Mouse (Mus musculus): ENCODE results near the gene AL732309.1. TPM values are rescaled to one million over a fixed set of nuclear protein-coding genes. Genes with fewer than 3 reads are reported as not detected.
"Not testable (repeated sequence)": the region's sequence is repeated elsewhere in the genome, so short reads cannot be mapped to it uniquely, and the experiment has no call there.

AL732309.1 gene
- total RNA-seq, 2 experiments from 2014 or later = 4.7 TPM; not detected in 1

GRCm38 (mm10) chr2:25267746-25268309, 21.2 kb upstream of the AL732309.1 start:
- ATAC-seq (ENCODE audit: poor library complexity, severe bottlenecking) = no peak

- no peak for ATAC-seq (ENCODE audit: poor library complexity, severe bottlenecking)
These were observed 20.6 kb upstream of the AL732309.1 start for GRCm38 (mm10) chr2:25267241-25267640.

- no peak for ATAC-seq (ENCODE audit: poor library complexity, severe bottlenecking)
These were observed 20.1 kb upstream of the AL732309.1 start for GRCm38 (mm10) chr2:25266720-25267119.

DNA sequence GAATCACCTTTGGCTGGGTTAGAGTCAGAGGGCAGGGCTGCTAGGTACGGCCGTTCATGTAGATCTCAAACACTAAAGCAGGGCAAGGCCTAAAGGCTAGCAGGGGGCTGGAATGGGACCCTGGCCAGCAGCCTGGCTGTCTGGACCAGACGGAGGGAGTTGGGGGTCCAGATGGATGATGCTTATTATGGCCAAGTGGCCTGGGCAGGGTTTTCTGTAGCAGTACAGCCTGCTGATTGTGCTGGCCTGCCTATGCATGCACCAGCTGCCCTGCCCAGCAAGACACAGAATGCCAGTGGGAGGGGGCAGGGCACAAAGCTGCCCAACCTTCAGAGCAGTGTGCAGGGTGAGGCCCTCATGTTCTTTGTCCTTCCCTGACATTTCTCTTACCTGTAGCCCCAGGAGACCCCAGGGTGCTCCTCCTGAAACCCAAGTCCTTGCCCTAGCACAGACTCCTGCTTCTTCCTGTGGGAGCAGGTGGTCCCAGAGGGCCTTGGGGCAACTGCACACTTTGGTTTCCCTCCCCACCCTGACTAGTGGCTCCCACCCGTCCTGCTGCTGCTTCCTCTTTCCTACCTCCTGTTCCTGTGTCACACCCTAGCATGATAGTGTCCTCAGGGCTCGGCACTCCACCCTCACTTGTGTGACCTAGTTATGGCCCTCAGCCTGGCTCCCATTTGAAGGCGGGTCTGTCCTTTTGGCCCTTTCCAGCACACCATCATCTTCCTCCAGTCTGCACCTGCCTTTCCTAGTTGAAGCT, 19.4 kb upstream of the AL732309.1 start:
- peak; percentile 52 for ATAC-seq (ENCODE audit: poor library complexity, severe bottlenecking)

GRCm38 (mm10) chr2:25264851-25265250, 18.2 kb upstream of the AL732309.1 start:
- no peak for ATAC-seq (ENCODE audit: poor library complexity, severe bottlenecking)

DNA sequence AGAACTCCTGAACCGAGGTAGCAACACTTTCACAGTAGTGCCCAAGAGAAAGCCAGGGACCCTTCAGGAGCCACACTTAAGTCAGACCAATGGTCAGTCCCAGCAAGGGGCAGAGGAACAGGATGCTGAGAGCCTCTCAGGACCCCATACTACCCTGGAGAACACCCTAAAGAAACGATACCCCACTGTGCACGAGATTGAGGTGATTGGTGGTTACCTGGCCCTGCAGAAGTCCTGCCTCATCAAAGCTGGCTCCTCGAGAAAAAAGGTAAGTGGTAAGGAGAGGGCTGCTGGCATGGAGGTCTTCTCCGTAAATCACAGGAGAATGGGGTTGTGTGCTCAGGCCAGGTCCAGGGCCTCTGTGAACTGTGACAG, 17.6 kb upstream of the AL732309.1 start:
- no peak for ATAC-seq (ENCODE audit: poor library complexity, severe bottlenecking)

GRCm38 (mm10) chr2:25263623-25264285, 17.1 kb upstream of the AL732309.1 start:
- ATAC-seq (ENCODE audit: poor library complexity, severe bottlenecking) = no peak

GRCm38 (mm10) chr2:25262795-25263622, 16.3 kb upstream of the AL732309.1 start:
- peak; percentile 14; the same call in 1 of the 2 replicates for ATAC-seq (ENCODE audit: poor library complexity, severe bottlenecking)

- peak; percentile 96 for ATAC-seq (ENCODE audit: poor library complexity, severe bottlenecking)
These were observed 15.7 kb upstream of the AL732309.1 start, which contains the start of gene Tprn for GRCm38 (mm10) chr2:25262291-25262767. Gene Tprn (plus strand): TSS chr2:25262618.

- no peak for ATAC-seq (ENCODE audit: poor library complexity, severe bottlenecking)
These were observed 15.2 kb upstream of the AL732309.1 start for GRCm38 (mm10) chr2:25261870-25262269.

- ATAC-seq (ENCODE audit: poor library complexity, severe bottlenecking) = no peak
These were observed 12.2 kb upstream of the AL732309.1 start for GRCm38 (mm10) chr2:25258887-25259286.

- ATAC-seq (ENCODE audit: poor library complexity, severe bottlenecking) = not testable (repeated sequence)
These were observed 10.6 kb upstream of the AL732309.1 start for GRCm38 (mm10) chr2:25257250-25257649.

GRCm38 (mm10) chr2:25256443-25257109, 9.9 kb upstream of the AL732309.1 start:
- not testable (repeated sequence) for ATAC-seq (ENCODE audit: poor library complexity, severe bottlenecking)

DNA sequence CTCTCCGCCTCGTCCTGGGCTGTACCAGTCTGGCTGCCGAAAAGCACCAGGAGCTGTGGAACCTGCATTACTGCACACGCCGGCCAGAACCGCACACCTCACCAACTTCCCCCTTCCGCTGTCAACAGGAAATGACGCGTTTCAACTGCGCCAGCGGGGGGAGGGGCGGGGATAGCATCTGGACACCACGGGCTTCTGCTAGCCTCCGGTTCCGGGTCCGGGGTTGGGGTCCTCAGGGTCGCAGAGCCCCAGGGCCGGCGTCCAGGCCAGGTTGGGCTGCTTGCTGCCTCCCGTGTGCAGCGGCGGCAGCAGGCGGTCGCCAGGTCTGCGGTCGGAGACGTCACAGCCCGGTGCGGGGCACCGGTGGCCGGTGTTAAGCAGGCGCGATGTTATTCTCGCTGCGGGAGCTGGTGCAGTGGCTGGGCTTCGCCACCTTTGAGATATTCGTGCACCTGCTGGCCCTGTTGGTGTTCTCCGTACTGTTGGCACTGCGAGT, 8.7 kb upstream of the AL732309.1 start, which contains the start of gene Tmem203:
Gene Tmem203, plus strand, starts transcription at position 156 of the 496 bp plus-strand sequence.
- peak; percentile 97 for ATAC-seq (ENCODE audit: poor library complexity, severe bottlenecking)

DNA sequence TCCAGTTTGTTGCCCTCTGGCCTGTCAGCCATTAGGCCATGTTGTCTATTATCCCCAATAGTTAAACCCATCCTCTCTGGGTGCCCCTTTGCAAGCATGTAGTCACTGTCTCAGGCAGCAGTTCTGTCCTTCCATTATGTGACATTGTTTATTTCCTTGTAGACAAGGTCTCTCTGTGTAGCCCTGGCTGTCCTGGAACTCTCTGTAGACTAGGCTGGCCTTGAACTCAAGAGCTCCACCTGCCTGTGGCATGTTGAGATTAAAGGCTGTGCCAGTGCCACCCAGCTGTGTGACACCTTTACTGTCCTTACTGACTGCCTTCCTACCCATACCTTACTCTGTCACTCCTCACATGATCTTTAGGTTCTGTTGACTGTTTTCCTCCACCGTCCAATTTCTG, 5.7 kb upstream of the AL732309.1 start:
- ATAC-seq (ENCODE audit: poor library complexity, severe bottlenecking) = no peak

DNA sequence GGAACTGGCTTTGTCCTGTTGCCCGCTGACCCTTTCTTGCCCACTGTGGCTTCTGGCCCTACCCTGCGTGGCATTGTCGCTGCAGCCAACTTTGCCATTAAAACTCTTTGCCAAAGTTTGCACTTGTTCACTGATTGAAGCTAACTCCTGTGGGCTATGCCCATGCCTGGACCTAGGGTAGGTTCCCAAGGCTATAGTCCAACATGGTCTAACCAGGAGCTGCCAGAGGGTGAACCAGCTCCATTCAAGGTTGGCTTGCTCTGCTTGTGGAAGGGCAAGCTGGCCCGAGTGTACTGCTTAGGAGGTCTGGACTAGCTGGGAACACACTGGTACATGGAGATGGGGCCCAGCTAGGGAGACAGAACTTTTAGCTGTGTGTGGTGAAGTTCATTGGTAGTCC, 2.5 kb downstream of the AL732309.1 start:
- ATAC-seq (ENCODE audit: poor library complexity, severe bottlenecking) = no peak

DNA sequence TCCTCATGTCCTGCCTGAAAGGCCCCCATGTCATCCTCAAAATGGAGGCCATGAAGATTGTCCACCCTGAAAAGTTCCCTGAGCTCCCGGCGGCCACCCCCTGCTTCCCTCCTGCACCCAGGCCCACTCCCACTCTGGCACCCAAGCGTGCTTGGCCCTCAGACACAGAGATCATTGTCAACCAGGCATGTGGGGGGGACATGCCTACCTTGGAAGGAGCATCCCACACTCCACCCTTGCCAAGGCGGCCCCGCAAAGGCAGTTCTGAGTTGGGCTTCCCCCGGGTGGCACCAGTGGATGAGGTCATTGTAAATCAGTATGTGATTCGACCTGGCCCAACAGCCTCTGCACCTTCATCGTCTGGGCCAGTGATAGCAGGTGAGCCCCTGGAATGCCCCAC, 3.3 kb downstream of the AL732309.1 start:
- ATAC-seq (ENCODE audit: poor library complexity, severe bottlenecking) = no peak

GRCm38 (mm10) chr2:25242101-25242506, 4.6 kb downstream of the AL732309.1 start, which contains the start of the genes Rnf208 and Cysrt1:
Gene Rnf208 (plus strand): TSS chr2:25242255.
Gene Cysrt1 (minus strand): TSS chr2:25242452.
- no peak for ATAC-seq (ENCODE audit: poor library complexity, severe bottlenecking)

DNA sequence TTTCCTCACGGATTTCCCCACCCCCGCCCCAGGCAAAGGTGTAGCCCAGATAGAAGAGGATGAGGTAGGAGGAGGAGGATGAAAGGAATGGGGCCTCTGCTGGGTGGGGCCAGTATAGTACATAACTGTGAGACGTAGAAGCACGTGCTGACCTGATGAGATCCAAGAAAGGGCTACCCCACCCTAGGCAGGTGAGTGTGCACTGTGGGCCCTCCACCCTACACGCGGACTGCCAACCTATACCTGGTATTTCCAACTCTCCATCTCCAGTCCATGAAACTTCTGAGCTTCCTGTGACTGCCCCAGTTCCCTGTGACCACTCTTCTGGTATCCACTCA, 5.3 kb downstream of the AL732309.1 start:
- no peak for ATAC-seq (ENCODE audit: poor library complexity, severe bottlenecking)

Data from megakaryocyte, adult 5-6 weeks (primary cell).